Mouse (Mus musculus) CH12.LX (cell line): Measurements from ENCODE around the gene Egfl7.

Experiments
- CTCF ChIP-seq, 2 experiments: IDR thresholded peaks in 1 of 2; conservative IDR thresholded peaks in 1 of 2; 2 replicates each; pipeline ENCODE4 v1.5.1; 2011 to 2012; ENCODE audit warnings: low read depth in 2 of 2, low read length in 2 of 2, improper control_type of control experiment in 1 of 2, inconsistent platforms in 1 of 2, mild to moderate bottlenecking in 1 of 2, moderate library complexity in 1 of 2
- E2F4 ChIP-seq: IDR thresholded peaks from 2 replicates; pipeline ENCODE4 v1.6.1; 2011; ENCODE audit warnings: low read depth, low read length, improper control_type of control experiment; ENCODE audit not compliant: insufficient replicate concordance
- EP300 ChIP-seq: IDR thresholded peaks from 2 replicates; pipeline ENCODE4 v1.6.1; 2011; ENCODE audit warnings: low read length, improper control_type of control experiment
- JUND ChIP-seq: conservative IDR thresholded peaks from 2 replicates; pipeline ENCODE4 v1.6.1; 2011; ENCODE audit warnings: low read depth, low read length, improper control_type of control experiment
- MAFK ChIP-seq: IDR thresholded peaks from 2 replicates; pipeline ENCODE4 v1.6.1; 2011; ENCODE audit warnings: low read length, improper control_type of control experiment; ENCODE audit not compliant: insufficient replicate concordance
- MAX ChIP-seq: IDR thresholded peaks from 2 replicates; pipeline ENCODE4 v1.6.1; 2011; ENCODE audit warnings: low read length, improper control_type of control experiment
- MAZ ChIP-seq: IDR thresholded peaks from 2 replicates; pipeline ENCODE4 v1.6.1; 2012; ENCODE audit warnings: low read depth, mild to moderate bottlenecking, inconsistent platforms, low read length, improper control_type of control experiment, moderate library complexity
- NRF1 ChIP-seq: IDR thresholded peaks from 2 replicates; pipeline ENCODE4 v1.6.1; 2014; ENCODE audit warnings: low read depth, mild to moderate bottlenecking, inconsistent platforms, low read length, improper control_type of control experiment, moderate library complexity
- POLR2A ChIP-seq: IDR thresholded peaks from 2 replicates; pipeline ENCODE4 v1.6.1; 2011; ENCODE audit warnings: low read depth, mild to moderate bottlenecking, improper control_type of control experiment, low read length
- POLR2AphosphoS2 ChIP-seq: IDR thresholded peaks from 2 replicates; pipeline ENCODE4 v1.6.1; 2011; ENCODE audit warnings: low read depth, low read length, improper control_type of control experiment
- RCOR1 ChIP-seq: conservative IDR thresholded peaks from 2 replicates; pipeline ENCODE4 v1.6.1; 2012; ENCODE audit warnings: low read depth, mild to moderate bottlenecking, inconsistent platforms, low read length, improper control_type of control experiment
- UBTF ChIP-seq: IDR thresholded peaks from 2 replicates; pipeline ENCODE4 v1.6.1; 2012; ENCODE audit warnings: low read depth, mild to moderate bottlenecking, inconsistent platforms, low read length, improper control_type of control experiment, moderate library complexity
- USF2 ChIP-seq: conservative IDR thresholded peaks from 2 replicates; pipeline ENCODE4 v1.6.1; 2011; ENCODE audit warnings: low read depth, low read length, improper control_type of control experiment
- ZNF384 ChIP-seq: IDR thresholded peaks from 2 replicates; pipeline ENCODE4 v1.6.1; 2012; ENCODE audit warnings: low read depth, low read length, improper control_type of control experiment, inconsistent platforms

DNA sequence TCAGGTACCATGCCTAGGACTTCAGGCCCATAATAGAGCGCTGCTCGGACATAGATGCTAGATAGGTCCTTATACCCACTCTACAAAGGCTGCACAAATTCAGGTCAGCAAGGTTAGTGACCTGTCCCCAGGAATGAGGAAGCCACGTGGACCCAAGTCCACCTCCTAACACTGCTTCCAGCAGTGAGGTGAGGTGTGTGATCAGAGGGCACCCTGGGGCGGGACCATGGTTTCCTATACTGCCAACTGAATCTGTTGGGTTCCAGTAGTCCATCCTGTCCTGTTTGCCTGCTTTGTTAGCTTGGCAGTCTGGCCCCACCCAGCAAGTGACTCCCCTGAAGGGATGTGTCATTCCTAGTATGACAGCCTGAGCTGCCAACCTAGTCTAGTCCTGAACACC, 20.2 kb downstream of the Egfl7 start:
- TF ChIP-seq CTCF (conservative IDR thresholded peaks at IDR 0.05 in 1 of 2, IDR thresholded peaks at IDR 0.05 in 1 of 2; ENCODE audit: low read depth in 2 of 2, low read length in 2 of 2) (no peak), MAFK (no peak), UBTF (no peak), ZNF384 (no peak), MAX (no peak), RCOR1 (no peak), NRF1 (no peak), EP300 (no peak), POLR2A (no peak), JUND (no peak), E2F4 (no peak), MAZ (no peak), USF2 (no peak), POLR2AphosphoS2 (no peak)
